Mouse (Mus musculus): ENCODE measurements around the gene Pafah1b1.

Gene Pafah1b1

DNA sequence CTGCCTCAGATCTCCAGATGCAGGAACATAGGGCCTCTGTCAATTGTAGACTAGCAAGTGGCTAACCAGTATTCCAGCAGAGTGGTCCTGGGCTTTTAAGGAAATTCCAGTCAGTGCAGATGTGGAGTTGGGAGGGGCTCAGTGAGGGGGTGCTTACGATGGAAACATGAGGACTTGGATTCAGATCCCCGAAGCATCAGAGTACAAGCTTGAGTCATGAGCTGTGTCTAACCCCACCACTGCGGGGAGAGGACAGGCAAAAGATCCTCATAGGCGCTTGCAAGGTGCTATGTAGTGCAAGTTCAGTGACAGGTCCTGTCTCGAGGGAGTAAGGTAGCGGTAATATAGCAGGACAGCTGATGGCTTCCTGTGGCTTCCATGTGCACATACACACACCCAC lies 62.2 kb downstream of the Pafah1b1 start:
- no peak for DNase-seq (ENCODE audit: low read depth, low spot score)

DNA sequence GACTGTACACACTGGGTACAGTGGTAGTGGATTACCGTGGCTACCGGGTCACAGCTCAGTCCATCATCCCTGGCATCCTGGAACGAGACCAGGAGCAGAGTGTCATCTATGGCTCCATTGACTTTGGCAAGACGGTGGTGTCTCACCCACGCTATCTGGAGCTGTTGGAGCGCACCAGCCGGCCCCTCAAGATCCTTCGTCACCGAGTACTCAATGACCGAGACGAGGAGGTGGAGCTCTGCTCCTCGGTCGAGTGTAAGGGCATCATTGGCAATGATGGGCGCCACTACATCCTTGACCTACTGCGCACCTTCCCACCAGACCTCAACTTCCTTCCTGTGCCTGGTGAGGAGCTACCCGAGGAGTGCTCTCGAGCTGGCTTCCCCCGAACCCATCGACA lies 62.8 kb downstream of the Pafah1b1 start:
- no peak for DNase-seq (ENCODE audit: low read depth, low spot score)

DNA sequence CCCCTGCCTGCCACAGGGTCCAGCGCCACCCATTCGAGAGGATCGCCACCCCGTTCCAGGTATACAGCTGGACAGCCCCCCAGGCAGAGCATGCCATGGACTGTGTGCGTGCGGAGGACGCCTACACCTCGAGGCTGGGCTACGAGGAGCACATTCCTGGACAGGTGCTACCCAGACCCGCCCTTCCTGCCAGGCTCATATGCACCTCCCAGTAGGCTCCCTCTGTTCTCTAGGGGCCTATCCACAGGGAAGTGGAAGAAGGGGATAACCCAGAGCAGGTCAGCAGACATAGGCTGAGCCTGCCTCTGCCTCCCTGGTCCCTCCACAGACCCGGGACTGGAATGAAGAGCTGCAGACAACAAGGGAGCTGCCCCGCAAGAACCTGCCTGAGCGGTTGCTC lies 64.1 kb downstream of the Pafah1b1 start:
- DNase-seq (ENCODE audit: low read depth, low spot score): no peak

DNA sequence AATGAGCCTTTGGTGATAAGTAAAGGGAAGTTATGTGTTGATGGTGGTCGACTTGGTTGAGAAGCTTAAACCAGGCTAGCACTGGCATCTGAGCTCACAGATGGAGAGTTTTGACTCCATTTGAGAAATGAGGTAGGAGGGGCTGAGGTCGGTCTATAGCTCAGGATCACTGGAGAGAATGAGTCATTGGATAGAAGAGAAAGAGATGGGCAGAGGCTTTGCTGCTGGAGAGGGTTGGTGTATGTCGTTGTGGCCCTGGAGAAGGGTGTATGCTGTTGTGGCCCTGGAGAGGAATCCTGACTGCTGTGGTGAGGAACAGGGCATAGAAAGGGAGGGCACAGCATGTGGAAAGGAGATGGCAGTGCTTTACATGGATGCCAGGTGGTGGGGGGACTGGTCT lies 68.5 kb downstream of the Pafah1b1 start:
- no peak for DNase-seq (ENCODE audit: low read depth, low spot score)

DNA sequence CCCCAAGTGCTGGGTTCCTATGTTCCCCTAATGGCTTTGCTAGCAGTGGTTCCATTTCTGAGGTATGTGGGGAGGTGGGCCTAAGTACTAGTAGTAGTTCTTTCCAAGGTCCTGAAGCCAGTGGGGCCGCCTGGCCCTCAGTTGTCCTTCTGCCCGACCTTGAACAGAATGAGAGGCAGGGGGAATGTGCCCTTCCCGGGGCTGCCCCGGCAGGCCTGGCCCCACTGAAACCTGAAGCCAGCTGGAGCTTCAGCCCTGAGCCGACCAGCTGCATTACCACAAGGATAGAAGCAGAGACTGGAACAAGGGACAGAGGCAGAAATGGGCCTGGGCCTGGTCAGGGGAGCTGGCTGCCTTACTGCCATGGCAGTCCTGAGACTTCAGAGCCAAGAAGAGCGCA lies 71.1 kb downstream of the Pafah1b1 start:
- no peak for DNase-seq (ENCODE audit: low read depth, low spot score)

DNA sequence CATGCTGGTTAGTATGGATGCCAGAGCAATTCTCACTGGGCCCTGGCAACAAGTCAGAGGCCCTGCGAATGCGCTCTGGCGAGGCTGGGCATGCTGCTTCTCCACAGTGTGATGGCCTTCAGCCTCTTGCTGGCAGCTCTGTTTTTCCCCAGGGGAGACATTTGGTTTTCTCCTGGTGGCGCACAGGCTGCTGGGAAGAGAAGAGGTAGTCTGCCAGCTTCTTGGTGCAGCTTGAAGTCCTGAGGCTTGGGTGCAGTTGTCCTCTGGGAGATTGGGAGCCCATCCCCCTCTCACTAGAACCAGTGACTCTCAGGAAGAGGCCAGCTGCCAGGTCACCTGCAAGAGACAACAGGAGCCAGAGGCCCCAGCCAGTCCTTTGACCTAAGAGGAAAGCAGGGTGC lies 71.7 kb downstream of the Pafah1b1 start:
- DNase-seq (ENCODE audit: low read depth, low spot score): no peak

DNA sequence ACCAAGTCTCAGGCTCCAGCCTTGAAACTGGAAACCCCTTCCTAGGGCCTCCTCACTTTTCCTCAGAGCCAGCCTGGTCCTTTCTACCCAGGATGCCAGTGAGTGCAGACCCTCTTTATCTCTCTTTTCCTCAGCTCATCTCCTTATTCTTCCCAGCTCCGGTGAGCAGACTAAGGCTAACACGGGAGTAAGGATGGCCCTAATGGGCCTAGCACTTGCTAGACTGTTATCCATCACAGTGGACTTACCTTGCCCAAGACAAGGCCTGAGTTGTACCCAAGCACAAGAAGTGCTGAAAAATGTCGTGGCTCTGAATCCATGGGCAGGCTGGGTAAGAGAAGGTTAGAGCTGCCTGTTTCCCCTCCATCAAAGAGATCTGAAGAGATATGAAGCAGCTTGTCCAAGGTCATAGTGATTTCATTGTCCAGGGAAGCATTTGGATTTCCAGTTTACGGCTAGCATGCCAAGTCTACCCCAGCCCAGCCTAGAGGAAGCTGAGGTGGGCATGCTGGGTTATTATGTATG lies 73.8 kb downstream of the Pafah1b1 start:
- no peak for DNase-seq (ENCODE audit: low read depth, low spot score)

DNA sequence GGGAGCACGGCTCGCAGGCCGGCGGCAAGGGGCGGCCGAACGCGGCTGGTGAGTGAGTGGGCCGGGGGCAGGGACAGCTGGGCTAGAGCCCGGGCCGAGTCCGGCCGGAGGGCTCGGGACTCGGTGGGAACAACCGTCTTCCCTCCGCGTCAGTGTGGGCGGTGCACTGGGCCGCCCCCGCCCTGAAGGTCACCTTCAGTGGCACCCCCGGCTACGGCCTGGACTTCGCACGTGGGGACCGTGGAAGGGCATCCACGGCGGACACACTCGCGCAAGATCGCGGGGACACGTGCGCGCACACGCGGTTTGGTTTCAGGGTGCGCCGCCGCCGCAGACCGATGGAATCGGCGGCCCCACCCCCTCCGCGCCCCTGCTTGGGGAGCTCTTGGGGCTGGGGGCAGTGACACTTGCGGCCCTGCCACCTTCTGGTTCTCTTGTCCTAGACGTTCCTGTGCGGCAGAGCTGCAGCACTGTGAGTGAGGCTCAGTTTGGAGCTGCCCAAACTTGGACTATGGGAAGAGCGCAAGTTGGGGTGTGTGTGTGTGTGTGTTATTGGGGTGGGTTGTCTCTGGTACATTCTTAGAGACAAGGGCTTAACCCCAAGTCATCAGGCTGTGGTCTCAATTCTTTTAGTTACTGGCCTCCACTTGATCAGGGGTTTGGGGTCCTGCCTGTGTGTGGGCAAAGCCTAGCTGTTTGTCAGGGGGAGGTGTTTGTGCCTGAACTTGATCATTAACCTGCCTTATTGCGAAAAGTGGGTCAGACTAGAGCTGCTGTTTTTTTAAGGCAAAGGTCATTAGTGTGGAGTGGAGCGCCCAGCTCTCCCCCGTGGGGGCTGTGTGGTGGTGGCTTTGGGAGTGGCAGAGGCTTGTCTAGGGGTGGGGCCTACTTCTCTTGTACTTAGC lies 74.6 kb downstream of the Pafah1b1 start:
- peak; percentile 46 for DNase-seq (ENCODE audit: low read depth, low spot score)

DNA sequence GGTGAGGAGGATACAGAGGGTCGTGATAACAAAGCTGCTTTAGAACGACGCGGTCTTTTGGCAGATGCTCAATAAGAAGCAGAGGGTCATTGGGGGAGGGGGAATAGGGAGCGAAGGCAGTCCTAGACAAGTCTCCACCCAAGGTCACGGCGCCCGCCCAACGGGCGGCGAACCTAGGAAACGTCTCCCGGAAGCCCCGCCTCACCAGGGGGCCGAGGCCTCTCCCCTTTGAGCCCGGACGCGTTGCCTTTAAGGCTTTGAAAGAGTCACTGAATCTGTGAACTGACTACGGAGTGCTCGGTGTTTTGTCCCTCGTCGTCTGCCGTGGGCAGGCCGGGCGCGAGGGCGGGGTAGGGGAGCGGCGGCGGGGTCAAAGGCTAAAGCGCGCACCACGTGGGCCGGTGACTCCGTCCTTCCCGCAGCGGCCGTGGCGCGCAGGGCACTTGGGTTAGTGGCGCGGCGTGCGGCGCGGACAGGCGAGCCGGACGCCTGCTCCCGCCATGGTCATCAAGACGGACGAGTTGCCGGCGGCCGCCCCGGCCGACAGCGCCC lies 75.3 kb downstream of the Pafah1b1 start, which contains the start of gene Cluh:
TSS of gene Cluh (plus strand) at position 401 of the 552 bp plus-strand sequence.
- peak; percentile 98 for DNase-seq (ENCODE audit: low read depth, low spot score)

DNA sequence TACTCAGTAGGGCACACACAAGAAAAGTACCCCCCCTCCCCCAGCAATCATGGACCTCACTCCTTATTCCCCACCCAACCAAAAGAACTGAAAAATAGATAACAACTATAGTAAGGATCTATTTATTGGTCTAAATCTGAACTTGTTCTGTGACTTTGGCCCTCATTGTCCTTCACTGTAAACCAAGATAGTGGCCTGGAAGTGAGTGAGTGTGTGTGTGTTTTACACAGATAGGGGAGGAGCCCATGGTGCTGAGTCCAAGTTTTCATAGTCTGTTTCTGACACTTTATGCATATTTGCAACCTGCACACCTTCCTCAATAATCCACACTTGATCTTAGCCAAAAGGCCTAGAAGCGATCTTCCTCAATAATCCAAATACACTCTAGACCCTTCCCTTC lies 75.8 kb downstream of the Pafah1b1 start:
- DNase-seq (ENCODE audit: low read depth, low spot score): no peak

DNA sequence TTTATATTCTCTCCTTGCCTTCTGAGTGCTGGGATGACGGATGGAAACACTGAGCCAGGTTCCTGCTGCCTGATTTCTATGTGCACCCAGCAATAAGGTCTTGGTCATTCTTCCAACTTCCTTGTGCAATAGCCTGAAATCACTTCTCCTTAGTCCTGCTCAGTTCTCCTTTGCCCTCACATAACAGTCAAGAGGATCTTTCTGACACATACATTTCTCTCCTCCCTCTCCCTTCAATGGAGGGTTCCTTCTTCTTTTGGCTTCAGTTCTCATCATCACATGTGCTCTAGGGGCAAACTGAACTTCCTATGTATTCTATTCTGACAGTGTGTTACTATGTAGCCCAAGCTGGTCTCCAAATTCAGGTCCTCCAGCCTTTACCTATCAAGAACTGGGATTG lies 76.5 kb downstream of the Pafah1b1 start:
- no peak for DNase-seq (ENCODE audit: low read depth, low spot score)

DNA sequence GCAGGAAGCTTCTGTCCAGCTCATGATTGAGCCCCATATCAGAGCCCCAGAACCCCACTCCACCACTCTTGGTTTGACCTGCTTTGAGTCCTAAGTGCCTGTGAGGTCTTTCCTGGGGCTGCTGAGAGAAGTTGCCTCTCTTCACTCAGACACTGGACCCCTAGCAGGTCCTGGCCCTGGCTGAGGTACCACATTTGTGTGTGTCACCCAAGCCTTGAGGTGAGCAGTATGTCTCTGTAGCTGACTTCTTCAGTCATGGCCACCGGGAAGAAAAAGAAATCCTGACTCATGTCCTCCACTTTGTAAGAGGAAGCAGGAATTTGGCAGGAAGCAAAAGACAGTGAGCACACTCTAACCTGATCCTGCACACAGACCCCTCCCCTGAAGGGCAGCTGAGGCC lies 84.8 kb downstream of the Pafah1b1 start:
- DNase-seq (ENCODE audit: low read depth, low spot score): no peak

DNA sequence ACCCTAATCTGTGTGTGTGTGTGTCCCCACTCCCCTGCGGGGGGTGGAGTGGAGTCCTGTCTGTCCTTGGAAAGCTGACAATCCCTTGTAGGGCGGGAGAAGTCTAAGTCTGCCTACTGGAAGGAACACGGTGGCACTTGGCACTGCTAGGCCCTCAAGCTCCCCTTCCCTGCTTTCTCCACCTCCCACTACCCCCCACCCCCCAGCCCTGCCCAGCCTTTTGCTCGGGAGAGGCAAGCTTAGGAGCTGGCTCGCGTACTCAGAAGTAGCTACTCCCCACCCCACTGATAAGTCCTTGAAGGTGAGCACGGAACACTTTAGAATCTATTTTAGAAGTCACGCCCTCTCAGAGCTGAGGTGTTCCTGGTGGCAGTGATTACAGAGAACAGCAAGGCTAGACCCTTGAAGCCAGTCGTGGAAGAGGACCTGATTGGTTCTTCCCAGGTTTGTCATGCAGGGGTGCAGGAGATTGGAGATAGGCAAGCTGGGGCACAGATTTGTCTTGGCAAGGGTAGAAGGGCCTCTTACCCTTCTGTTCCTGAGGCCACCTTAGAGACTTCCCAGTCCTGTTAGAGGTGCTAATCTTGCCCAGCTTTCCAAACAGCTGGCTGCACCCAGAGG lies 85.6 kb downstream of the Pafah1b1 start:
- DNase-seq (ENCODE audit: low read depth, low spot score): no peak

DNA sequence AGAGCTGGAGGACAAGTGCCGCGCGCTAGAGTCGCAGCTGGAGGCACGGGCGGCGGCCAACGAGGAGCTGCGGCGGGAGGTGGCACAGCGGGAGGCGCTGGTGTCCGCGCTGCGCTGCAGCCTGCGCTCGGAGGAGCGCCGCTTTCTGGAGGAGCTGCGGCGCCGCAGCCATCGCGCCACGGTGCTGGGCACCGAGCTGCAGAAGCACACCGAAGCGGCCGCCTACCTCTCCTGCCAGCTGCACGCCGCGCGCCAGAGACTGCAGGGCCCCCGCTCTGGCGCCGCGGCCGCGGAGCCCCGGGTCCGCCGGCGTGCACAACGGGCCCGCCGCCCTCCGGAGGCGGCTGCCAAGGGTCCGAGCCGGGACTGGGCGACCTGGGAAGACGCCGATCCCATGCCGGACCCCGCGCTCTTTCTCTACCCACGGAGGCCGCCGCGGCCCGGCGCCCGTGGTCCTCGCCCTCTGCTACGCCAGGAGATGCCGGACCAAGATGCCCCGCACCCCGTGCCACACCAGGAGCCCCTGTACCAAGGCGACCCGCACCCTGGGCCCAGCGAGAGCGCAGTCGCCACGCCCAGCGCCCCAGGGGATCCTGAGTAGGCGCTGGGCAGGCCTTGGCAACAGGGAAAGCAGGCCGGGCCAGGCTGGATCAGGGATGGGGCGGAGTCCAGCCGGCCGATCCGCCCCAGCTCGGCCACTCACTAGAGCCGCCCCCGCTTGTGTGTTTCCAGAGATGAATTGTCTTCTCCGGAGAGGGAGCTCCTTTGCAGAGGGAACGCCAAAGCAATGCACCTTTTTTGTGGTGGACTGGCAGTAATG lies 86.3 kb downstream of the Pafah1b1 start:
- peak; percentile 76 for DNase-seq (ENCODE audit: low read depth, low spot score)

DNA sequence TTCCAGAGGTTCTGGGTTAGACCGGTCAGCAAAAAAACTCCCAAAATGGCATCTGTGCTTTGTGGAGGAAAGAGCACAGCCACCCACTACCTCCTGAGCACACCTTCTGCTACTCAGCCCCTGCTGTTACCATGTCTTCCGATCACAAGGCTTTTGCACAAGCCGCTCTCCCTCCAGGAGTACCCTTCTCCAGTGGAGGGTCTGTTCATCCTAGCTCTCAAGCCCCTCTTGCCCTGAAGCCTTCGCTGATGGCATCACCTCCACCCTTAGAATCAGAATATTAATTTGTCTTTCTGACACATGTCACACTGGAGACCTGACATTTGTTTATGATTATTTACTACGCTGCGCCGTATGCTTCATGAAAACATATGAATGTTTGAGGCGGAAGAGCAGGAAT lies 87.0 kb downstream of the Pafah1b1 start:
- DNase-seq (ENCODE audit: low read depth, low spot score): no peak

DNA sequence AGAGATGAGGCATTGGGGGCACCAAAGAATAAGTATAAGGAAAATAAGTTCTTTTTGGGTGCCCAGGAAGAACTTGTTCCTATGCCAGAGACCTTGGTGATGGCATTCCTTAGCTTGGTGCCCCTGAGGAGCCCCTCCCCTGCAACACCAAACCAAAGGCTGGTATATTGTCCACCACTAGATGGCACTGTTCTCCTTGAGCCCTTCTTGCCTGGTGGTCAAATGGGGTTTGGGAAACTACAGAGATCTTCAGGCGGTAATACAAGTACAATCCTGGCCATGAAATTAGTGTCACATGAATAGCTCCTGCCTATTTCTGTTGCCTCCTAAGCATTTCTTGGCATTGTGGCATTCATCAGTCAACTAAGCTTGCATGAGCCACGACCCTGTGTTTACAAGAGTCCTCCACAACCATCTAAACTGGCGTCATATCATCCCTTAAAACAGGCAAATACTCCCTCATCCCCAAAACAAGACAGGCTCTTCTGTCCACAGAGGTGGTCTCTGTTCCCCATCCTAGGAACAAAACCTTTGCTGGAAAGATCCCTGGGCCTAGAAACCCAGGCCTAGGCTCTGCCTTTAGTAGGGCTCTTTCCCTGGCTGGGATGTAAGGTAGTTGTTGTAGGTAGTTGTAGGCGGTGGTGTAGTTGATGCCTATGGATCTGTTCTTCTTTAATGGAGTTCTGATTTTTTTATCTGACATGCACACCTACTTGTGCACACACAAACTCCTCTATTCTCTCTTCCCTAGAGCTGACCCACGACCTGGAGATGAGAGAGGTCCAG lies 89.8 kb downstream of the Pafah1b1 start:
- peak; percentile 76 for DNase-seq (ENCODE audit: low read depth, low spot score)

DNA sequence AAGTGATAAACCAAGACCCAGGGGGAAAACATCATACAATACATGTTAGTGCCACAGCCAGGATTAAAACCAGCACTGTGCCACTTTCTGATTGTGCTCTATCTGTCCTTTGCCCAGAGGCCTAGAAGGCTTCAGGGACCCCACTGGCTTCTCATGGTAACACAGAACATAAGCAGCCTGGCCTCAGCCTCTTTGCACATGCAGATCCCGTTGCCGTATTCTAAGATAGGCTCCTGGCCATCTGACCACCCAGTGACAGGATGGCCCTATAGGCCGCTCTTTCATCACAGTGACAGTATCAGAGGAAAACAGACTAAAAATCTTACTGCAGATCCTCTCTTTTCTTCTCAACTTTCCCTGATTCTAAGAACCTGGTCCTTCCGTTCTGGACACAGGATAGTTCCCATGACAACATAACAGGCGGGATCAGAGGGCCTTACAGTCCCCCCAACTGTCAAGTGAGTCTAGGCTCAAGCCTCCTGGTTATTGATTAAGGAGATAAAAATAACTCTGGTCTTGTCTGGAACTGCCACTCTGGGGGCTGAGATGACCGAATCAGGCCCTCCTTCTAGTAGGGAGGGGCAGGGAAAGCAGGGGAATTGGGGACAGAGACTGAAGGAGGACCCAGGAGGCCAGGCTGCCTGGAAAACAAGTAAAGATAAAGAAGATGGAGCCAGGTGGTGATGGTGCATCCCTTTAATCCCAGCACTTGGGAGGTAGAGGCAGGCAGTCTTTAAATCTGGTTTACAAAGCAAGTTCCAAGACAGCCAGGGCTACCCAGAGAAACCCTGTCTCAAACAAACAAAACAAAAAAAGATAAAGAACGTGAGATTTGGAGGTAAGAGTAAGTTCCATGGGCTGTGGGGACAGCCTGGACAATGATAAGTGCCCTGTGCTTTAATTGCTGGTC lies 92.3 kb downstream of the Pafah1b1 start:
- DNase-seq (ENCODE audit: low read depth, low spot score): no peak

DNA sequence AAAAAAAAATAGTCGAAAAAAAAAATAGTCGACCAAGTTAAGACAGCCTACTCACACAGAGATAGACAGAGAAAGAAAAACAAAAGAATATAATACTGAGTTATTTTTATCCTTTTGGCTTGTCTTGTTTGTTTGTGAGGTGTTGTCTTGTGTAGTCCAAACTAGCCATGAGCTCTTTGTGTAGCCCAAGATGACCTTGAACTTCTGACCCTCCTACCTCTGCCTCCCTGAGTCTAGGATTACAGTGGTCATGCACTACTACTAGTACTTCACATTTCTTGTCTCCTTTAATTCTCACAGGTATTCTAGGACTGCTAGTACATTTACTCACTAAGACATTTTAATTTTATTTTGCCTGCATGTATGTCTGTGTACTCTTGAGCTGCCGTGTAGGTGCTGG lies 97.0 kb downstream of the Pafah1b1 start:
- DNase-seq (ENCODE audit: low read depth, low spot score): no peak

DNA sequence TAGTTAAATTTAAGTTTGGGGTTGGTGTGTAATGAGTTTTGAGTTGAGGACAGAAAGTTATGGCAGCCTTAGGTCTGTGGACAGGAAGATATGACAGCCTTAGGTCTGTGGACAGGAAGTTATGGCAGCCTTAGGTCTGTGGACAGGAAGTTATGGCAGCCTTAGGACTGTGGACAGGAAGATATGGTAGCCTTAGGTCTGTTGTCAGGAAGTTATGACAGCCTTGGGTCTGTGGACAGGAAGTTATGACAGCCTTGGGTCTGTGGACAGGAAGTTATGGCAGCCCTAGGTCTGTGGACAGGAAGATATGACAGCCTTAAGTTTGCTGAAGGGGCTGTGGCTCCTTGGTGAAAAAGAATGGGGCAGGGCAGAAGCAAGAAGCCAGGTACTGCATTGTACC lies 99.1 kb downstream of the Pafah1b1 start:
- DNase-seq (ENCODE audit: low read depth, low spot score): no peak
